Mouse (Mus musculus): ENCODE results near the gene Vil1.

Vil1 gene

DNA sequence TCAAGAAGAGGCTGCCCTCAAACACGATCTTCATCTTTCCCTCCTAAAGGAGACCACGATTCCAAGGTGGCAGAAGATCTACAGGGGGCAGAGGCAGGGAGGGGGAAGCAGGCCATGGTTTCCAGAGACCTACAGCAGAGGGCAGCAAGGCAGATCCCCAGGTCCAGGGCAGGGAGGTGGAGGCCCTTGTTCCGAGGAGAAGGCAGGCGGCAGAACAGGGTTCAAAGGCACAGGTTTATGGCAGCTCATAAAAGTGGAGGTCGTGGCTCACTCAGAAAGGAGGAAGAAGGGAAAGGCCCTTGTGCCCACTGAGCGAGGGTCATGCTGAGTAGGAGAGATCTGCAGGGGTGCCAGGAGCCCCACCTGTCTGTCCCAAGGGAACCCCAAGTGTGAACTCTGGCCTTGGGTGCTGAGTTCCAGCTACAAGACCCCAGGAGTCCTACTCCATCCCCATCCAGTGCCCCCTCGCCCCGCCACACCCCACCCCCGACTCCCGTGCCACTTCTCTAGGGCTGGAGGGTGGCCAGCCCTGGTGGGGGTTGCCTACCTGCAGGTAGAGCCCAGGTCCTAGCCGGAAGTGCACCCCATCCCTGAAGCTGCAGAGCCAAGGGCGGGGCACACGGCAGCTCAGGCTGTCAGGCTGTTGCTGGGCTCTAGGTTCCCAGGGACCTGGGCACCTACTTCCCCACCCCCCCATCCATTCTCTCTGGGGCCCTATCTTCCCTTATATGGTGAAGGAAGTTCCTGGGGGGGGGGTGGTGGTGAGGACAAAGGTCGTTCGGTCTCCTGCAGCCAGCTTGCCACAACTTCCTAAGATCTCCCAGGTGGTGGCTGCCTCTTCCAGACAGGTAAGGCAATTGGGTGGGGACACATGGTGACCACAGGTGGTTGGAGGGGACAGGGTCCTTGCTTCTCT is at the start of gene Vil1:
Vil1 (plus strand) TSS at position 788 of the 916 bp plus-strand sequence.
- DNase-seq (ENCODE audit: low spot score in 2 of 2), result no peak

- no peak for DNase-seq (ENCODE audit: low spot score in 2 of 2)
These were observed 49.1 kb upstream of the Vil1 start for GRCm38 (mm10) chr1:74359952-74360517.

- DNase-seq (ENCODE audit: low spot score in 2 of 2), result peak; percentile 40 to 61
These were observed 47.4 kb upstream of the Vil1 start, which contains the start of gene Catip for GRCm38 (mm10) chr1:74361812-74362211. Gene Catip (plus strand): TSS chr1:74362108.

GRCm38 (mm10) chr1:74362325-74363229 is 46.6 kb upstream of the Vil1 start:
- DNase-seq (ENCODE audit: low spot score in 2 of 2), result no peak

DNA sequence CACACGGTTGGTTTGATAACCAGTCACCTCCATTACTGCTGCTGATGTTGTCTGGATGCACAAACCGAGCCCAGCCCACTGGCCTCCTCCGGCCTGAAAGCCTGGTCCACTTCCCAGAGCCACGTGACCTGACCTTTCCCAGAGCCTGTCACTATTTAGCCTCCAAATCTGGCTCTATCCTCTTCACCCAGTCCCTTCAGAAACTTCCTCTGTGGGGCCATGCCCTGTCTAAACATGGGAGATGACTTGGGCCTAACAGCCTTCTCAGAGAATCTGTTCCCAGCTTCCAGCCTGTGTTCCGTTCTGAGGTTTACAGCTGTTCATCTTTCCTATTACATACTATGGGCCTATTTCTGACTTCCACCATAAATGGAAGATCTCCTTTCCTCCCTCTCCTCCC is 45.7 kb upstream of the Vil1 start:
- DNase-seq (ENCODE audit: low spot score in 2 of 2), result no peak

DNA sequence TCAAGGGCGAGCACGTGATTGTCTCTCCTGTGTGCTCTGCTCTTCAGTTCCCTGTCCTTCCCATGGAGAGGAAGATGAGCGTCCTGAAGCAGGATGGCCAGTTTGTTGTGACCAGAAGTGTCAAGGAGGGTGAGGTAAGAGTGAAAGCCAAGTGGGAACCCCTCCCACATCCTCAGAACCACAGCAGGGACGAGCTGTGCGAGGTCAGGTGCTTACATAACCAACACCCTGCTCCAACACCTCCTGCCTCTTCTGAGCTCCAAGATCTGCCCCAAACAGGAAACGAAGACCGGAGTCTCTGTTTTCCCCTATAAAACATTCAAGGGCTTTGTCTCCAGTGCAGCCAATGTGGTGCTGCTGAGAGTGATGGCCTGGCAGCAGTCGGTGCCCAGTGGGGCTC is 44.9 kb upstream of the Vil1 start:
- no peak for DNase-seq (ENCODE audit: low spot score in 2 of 2)

GRCm38 (mm10) chr1:74367886-74368645 is 41.1 kb upstream of the Vil1 start:
- DNase-seq (ENCODE audit: low spot score in 2 of 2), result no peak

DNA sequence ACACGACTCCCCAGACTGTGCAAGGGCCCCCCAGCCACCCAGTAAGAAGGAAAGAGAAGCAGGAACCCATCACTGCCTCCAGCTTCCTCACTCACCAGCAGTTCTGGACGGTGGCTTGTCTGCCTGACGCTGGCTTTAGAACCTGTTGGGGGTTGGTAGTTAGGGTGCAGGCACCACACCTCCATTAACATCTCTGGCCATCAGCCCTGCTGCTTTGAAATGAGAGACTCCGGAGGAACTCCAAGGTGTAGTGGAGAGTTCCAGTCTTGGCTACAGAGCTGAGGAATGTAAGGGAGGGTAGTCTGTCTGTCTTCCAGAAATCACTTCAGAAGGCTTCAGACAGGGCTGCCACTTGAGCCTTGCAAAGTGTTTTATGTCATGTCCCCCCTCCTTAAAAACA is 39.1 kb upstream of the Vil1 start:
- no peak for DNase-seq (ENCODE audit: low spot score in 2 of 2)

GRCm38 (mm10) chr1:74373372-74373771 is 35.8 kb upstream of the Vil1 start:
- DNase-seq (ENCODE audit: low spot score in 2 of 2), result no peak

DNA sequence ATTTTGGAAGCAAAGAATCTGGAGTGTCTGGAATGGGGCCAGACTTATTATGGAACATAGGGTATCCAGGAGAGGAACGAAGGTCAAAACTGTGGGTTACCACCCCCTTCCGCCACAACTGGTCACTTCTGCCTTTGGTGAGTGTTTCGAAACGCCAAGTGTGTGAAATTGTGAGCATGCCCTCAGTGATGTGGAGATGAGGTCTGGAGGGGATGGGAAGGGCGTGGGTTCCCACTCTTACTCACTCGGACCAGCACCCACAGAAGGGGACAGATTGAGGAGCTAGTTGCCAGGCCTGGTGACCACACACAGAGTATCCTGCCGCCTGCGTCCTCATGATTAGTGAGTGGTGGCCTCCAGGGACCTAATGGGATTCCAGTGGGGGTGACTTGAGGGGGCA is 34.2 kb upstream of the Vil1 start, which contains the start of gene Slc11a1:
Slc11a1 (plus strand) TSS at position 216 of the 400 bp plus-strand sequence.
- no peak for DNase-seq (ENCODE audit: low spot score in 2 of 2)

- DNase-seq (ENCODE audit: low spot score in 2 of 2), result no peak
These were observed 33.6 kb upstream of the Vil1 start for GRCm38 (mm10) chr1:74375561-74375960.

- no peak for DNase-seq (ENCODE audit: low spot score in 2 of 2)
These were observed 32.8 kb upstream of the Vil1 start for GRCm38 (mm10) chr1:74376396-74376795.

- DNase-seq (ENCODE audit: low spot score in 2 of 2), result no peak
These were observed 30.1 kb upstream of the Vil1 start for GRCm38 (mm10) chr1:74379058-74379504.

GRCm38 (mm10) chr1:74380484-74380883 is 28.7 kb upstream of the Vil1 start:
- DNase-seq (ENCODE audit: low spot score in 2 of 2), result no peak

- DNase-seq (ENCODE audit: low spot score in 2 of 2), result no peak
These were observed 27.6 kb upstream of the Vil1 start for GRCm38 (mm10) chr1:74381588-74382021.

GRCm38 (mm10) chr1:74383385-74383784 is 25.8 kb upstream of the Vil1 start:
- no peak for DNase-seq (ENCODE audit: low spot score in 2 of 2)

DNA sequence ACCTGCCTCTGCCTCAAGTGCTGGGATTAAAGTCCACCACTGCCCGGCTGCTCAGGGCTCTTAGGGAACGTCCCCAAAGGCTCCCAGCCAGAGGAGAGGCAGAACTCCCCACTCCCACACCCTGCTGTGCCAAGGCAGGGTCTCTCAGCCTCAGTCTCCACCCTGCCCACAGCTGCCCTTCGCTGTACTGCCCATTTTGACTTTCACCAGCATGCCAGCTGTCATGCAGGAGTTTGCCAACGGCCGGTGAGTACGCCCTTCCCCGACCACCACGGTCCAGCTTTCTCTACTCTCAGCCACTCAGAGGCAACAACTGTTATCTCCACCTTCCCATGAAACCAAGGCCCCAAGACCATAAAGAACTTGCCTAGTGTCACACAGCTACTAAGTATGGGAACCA is 24.7 kb upstream of the Vil1 start:
- DNase-seq (ENCODE audit: low spot score in 2 of 2), result no peak

- DNase-seq (ENCODE audit: low spot score in 2 of 2), result no peak
These were observed 24.1 kb upstream of the Vil1 start for GRCm38 (mm10) chr1:74385064-74385463.

DNA sequence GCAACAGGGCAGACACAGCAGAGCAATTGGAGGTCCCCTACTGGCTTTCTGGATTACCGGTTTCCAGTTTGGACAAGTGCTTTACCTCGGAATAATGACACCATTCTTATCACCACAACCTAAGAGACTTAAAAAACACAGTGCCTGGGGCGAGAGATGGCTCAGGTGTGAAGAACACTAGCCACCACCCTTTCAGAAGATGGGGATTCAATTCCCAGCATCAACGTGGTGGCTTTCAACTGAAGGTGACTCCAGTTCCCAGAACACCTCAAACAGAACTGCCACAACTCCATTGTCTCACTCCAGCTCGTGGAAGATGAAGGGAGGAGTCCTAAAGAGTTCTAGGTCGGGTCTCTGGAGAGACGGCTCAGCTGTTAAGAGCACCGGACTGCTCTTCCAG is 23.6 kb upstream of the Vil1 start:
- DNase-seq (ENCODE audit: low spot score in 2 of 2), result no peak

DNA sequence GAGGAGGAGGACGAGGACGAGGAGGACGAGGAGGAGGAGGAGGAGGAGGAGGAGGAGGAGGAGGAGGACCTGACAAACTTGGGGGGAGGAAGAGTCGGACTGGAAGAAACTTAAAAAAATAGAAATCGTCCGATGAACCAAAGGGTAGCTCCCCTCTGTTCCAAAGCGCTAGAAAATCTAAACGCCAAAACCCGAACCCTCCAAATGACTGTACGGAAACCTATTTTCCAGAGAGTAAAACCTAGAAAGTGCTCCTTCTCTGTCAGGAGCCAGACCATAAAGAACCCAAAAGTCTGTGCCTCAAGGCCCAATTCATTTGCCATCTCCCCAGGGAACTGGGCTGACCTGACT is 22.8 kb upstream of the Vil1 start:
- DNase-seq (ENCODE audit: low spot score in 2 of 2), result no peak

DNA sequence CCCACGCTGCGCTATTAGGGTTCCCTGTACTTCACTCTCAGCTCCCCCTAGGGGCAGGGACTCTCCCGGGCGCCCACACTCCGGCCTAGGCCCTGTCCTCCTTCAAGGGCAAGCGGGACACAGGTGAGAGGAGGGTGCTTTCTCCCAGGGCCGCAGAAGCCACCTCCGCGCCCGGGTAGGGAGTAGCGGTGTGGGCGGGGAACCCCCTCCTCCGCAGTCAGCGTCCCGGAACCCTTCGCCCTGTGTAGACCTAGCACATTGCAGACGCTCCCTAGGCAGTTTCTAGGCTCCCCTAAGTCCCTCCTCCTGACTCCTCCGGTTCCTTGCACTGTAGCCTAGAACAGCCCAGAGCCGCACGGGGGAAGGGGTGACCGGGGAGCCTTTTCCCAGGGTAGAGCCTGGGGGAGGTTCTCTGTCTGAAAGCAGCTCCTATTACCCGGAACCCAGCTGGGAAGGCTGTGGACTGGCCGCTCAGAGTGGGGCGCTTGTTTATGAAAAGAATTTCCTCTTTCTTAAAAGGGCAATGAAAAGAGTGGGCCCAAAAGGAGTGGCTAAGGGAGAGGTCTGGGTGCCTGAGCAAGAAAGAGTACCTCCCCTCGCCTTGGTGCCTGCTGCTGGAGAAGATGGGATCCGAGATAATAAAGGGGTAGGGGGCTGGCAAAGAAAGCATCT is 22.3 kb upstream of the Vil1 start:
- DNase-seq (ENCODE audit: low spot score in 2 of 2), result peak; percentile 92 to 93
